Mouse (Mus musculus) urinary bladder, adult 18-20 months (tissue): ENCODE data around the gene Hs6st1.
"Not testable (repeated sequence)": the region's sequence is repeated elsewhere in the genome, so short reads cannot be mapped to it uniquely, and the experiment has no call there.

Source experiments
- DNase-seq, 2 experiments: peaks; one replicate each; pipeline ENCODE4 v3.0.0; 2022; ENCODE audit warnings: low spot score in 2 of 2, mixed read lengths in 2 of 2

The Hs6st1 gene

GRCm38 (mm10) chr1:36068076-36068475, at the start of gene Hs6st1:
Gene Hs6st1, plus strand, starts transcription at chr1:36068400.
- peak; percentile 83 to 89 for DNase-seq

- DNase-seq, result no peak
These were observed 49.6 kb upstream of the Hs6st1 start for GRCm38 (mm10) chr1:36018617-36019016.

GRCm38 (mm10) chr1:36019161-36019560, 49.0 kb upstream of the Hs6st1 start:
- no peak for DNase-seq

GRCm38 (mm10) chr1:36020315-36020714, 47.9 kb upstream of the Hs6st1 start:
- no peak for DNase-seq

DNA sequence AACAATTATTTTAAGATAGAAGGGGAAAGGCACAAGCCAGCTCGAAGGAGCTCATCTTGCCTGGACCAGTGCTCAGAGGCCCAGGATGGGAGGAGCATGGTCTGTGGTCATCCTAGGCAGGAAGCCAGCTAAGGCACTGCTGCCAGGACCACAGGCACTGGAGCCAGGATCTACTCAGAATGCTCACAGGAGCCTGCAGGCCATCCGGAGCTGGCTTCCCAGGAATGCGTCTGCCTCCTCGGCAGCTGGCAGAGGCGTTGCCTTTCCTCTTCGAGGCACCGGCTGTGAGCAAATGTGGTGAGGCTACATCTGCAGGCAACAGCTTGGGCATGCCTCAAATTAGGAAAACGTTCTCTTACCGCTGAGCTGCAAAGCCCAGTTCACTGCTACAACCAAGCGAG, 37.8 kb upstream of the Hs6st1 start:
- DNase-seq, result peak; percentile 9 to 47

DNA sequence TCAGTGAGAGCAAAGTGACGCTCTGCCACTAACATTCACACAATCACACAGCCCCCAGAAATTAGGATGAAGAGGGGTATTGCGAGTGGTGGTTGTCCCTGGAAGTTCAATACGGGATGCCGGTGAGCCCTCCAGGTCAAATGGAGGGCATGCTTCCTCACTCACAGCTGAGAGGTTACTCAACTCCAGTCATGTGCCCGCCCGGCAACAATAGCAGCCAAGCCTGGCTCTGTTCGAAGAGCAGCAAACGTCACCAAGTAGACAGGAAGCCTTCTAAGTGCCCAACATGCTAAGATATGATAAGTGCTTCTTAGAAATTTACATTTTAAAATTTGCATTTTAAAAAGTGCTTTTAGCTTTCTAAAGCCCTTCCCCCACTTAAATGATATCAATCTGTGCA, 29.4 kb upstream of the Hs6st1 start:
- DNase-seq, result no peak

DNA sequence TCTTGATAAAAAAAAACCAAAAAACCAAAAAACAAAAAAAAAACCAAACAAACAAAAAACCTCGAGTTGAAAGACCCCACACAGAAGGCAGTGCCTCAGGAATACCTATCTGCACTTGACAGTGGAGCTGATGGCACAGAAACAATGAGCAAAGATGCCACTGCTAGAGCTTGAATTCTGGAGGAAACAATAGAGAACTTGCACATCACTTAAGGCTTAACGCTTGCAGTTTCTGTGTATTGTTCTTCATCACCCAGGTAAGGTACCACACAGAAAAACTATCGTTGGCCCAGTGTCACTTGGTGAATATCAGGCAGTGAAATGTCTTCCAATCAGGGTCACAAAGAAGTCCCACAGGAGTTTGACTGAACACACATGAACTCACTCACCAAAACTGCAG, 26.1 kb upstream of the Hs6st1 start:
- no peak for DNase-seq

DNA sequence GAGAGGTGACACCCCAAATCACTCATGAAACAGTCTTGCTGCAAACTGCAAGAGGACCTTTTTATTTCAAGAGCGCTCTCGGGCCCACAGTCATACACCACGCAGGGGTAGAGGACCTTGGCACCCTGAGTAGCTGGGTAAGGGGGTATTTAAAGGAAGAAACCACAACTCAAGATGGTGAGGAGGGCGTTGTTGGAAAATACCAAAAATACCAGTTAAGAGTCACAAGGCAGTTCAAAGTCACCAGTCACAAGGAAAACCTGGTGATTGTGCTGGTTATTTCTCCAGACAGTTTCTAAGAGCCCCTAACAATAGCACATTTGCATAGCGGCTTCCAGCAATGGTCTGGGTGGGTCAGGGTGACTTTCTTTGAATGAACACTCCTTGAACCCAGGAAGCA, 24.4 kb upstream of the Hs6st1 start:
- DNase-seq, result not testable (repeated sequence)

DNA sequence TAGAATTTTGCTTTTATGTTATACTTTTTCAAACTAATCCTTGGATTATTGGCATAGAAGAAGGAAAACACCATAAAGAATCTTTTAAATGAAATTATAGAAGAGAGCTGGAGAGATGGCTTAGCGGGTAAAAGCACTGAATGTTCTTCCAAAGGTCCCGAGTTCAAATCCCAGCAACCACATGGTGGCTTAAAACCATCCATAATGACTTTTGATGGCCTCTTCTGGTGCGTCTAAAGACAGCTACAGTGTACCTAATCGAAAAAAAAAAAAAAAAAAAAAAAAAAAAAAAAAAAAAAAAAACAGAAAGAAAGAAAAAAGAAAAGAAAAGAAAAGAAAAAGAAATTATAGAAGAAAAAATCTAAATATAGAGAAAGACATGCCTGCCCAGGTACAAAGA, 23.9 kb upstream of the Hs6st1 start:
- DNase-seq, result no peak

GRCm38 (mm10) chr1:36052672-36053071, 15.5 kb upstream of the Hs6st1 start:
- no peak for DNase-seq

DNA sequence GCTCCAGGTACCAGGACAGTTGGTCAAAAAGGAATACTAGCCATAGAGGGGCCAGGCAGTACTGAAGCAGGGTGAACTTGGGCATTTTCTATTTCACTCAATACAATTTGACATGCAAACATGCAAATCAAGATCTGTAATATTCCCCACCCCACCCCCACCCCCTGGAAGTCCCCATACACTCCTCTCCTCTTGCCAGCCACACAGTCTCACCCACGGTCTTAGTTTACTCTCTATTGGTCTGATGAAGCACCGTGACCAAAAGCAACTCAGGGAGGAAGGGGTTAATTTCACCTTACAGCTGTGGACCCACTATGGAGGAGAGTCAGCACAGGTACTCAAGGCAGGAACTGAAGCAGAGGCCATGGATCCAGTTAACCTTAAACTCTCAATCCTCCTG, 14.6 kb upstream of the Hs6st1 start:
- DNase-seq, result no peak

- DNase-seq, result no peak
These were observed 13.8 kb upstream of the Hs6st1 start for GRCm38 (mm10) chr1:36054182-36054966.

GRCm38 (mm10) chr1:36054967-36055357, 13.2 kb upstream of the Hs6st1 start:
- no peak for DNase-seq

GRCm38 (mm10) chr1:36059351-36059750, 8.8 kb upstream of the Hs6st1 start:
- DNase-seq, result peak in 1 of 2 experiments; percentile 4

DNA sequence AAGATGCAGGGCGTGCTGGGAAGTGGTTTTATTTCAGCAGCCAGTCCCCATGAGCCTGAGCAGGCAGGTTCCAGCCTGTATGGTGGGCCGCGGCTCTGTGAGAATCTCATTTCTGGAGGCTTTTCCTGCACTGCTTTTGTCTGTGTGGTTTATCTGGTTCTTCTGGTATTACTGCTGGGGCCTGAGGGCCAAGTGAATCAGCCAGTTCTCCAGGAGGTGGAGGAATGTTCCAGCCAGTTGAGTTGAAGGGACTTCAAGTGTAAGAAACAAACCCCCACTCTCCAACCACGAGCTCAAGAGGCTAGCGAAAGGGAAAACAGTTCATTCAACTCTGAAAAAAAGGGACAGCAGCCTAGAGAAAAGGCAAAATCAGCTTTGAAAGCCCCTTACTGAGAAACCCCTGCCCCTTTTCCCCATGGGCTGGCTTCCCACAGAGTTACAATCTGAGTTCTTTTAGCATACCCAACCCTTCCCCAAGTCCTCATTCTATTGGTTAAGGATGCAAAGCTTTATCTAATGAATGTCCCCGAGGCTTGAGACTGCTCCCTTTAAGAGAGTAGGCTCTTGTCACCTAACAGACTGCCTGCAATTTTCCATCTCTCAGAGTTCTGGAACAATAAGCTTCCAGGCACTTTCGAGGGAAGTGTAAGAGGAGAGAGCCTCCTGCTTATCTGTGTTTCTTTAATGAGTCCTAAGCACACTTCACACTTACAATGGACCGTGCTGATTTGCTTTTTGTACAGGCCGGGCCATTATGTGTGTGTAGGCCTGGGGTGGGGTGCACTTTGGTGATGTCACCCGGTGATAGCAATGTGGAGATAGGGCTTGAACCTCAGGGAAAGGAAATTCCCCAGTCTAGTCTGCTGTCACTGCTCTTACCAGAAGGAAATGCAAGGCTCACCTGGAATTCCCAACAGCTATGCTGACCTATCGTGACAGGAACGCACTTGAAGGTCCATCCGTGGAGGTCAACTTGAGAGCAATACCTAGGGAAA, 7.9 kb upstream of the Hs6st1 start:
- peak; percentile 38 to 66 for DNase-seq

GRCm38 (mm10) chr1:36061211-36061915, 6.8 kb upstream of the Hs6st1 start:
- DNase-seq, result no peak

- no peak for DNase-seq
These were observed 6.0 kb upstream of the Hs6st1 start for GRCm38 (mm10) chr1:36062088-36062805.

- no peak for DNase-seq
These were observed 5.2 kb upstream of the Hs6st1 start for GRCm38 (mm10) chr1:36062826-36063640.

GRCm38 (mm10) chr1:36063641-36063955, 4.6 kb upstream of the Hs6st1 start:
- DNase-seq, result no peak

DNA sequence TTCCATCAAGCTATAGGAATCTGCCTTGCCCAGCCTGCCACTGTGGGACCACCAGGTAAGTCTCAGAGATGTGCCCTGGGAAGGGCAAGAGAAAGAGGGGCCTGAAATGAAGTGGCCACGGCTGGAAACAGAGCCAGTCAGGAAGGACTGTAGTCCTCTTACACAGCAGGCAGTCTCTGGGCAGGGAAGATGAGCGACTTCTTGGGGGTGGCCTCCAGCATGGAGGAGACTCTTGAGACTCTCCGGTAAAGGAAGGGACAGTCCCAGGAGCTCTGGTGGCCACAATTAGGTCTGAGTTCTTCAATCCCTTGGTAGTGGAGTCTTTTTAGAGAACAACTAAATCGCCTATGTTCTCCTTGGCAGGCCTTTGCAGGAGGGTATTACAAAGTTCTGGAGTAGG, 4.0 kb upstream of the Hs6st1 start:
- DNase-seq, result peak in 1 of 2 experiments; percentile 7
